Mouse (Mus musculus) C2C12 (cell line): ENCODE data around the gene Abi3bp.

Source experiments
- CEBPB ChIP-seq: IDR thresholded peaks from one replicate; pipeline ENCODE4 v1.6.1; 2011; ENCODE audit warnings: low read depth, mild to moderate bottlenecking, control low read depth, moderate library complexity
- CTCF ChIP-seq: IDR thresholded peaks from one replicate; pipeline ENCODE4 v1.5.1; 2011; ENCODE audit not compliant: control insufficient read depth, insufficient read depth, insufficient read length
- MYOD1 ChIP-seq: IDR thresholded peaks from one replicate; pipeline ENCODE4 v1.6.1; 2011; ENCODE audit warnings: low read depth; ENCODE audit not compliant: control insufficient read depth, insufficient read length

GRCm38 (mm10) chr16:56496743-56497142 is 19.1 kb downstream of the Abi3bp start:
- TF ChIP-seq CTCF (no peak), MYOD1 (no peak), CEBPB (no peak)
